Mouse (Mus musculus): ENCODE results near the gene Mrtfb. TPM values are rescaled to one million over a fixed set of nuclear protein-coding genes. Genes with fewer than 3 reads are reported as not detected.

Mrtfb gene
- polyA plus RNA-seq, 1 experiment from 2014 or later = 11.6 TPM

GRCm38 (mm10) chr16:13376947-13377486 is 120.7 kb downstream of the Mrtfb start:
- no peaks in the 10 kb centered on the region for H3K9me3 ChIP-seq (replicated peaks)
- H3K27ac ChIP-seq = no peak overlapping the region
- ATAC-seq = no peak
- no peak overlapping the region for H3K9ac ChIP-seq
- H3K4me3 ChIP-seq = no peak overlapping the region
- H3K4me2 ChIP-seq = no peak overlapping the region
- H3K4me1 ChIP-seq = peaks cover 1% of the 10 kb centered on the region
- WGBS = 91% methylated on average over 7 of the region's 7 CpGs
- no peaks in the 10 kb centered on the region for H3K36me3 ChIP-seq (ENCODE audit: poor library complexity, severe bottlenecking)
- H3K27me3 ChIP-seq = no peaks in the 10 kb centered on the region

- Histone ChIP-seq H3K4me1 (no peaks in the 10 kb centered on the region), H3K27ac (no peak overlapping the region), H3K9ac (no peak overlapping the region), H3K27me3 (no peaks in the 10 kb centered on the region), H3K4me3 (no peak overlapping the region), H3K9me3 (replicated peaks) (no peaks in the 10 kb centered on the region), H3K36me3 (ENCODE audit: poor library complexity, severe bottlenecking) (no peaks in the 10 kb centered on the region), H3K4me2 (no peak overlapping the region)
- ATAC-seq = no peak
- 94% methylated on average over 5 of the region's 5 CpGs for WGBS
Observed at GRCm38 (mm10) chr16:13378157-13378556, 121.9 kb downstream of the Mrtfb start.

GRCm38 (mm10) chr16:13379865-13380264 is 123.6 kb downstream of the Mrtfb start:
- H3K27ac ChIP-seq = no peak overlapping the region
- no peaks in the 10 kb centered on the region for H3K27me3 ChIP-seq
- H3K4me2 ChIP-seq = no peak overlapping the region
- 90% methylated on average over 2 of the region's 2 CpGs for WGBS
- H3K36me3 ChIP-seq (ENCODE audit: poor library complexity, severe bottlenecking) = peaks cover 9% of the 10 kb centered on the region; the same call in 1 of the 2 replicates
- H3K9me3 ChIP-seq (replicated peaks) = no peaks in the 10 kb centered on the region
- ATAC-seq = no peak
- no peak overlapping the region for H3K9ac ChIP-seq
- H3K4me3 ChIP-seq = no peak overlapping the region
- H3K4me1 ChIP-seq = no peaks in the 10 kb centered on the region

GRCm38 (mm10) chr16:13381771-13382170 is 125.5 kb downstream of the Mrtfb start:
- H3K4me1 ChIP-seq = no peaks in the 10 kb centered on the region
- 93% methylated on average over 2 of the region's 2 CpGs for whole genome bisulfite sequencing

GRCm38 (mm10) chr16:13387306-13387705 is 131.0 kb downstream of the Mrtfb start:
- H3K4me1 ChIP-seq = no peaks in the 10 kb centered on the region
- H3K27me3 ChIP-seq = no peaks in the 10 kb centered on the region
- H3K4me3 ChIP-seq = no peak overlapping the region
- no peak overlapping the region for H3K27ac ChIP-seq
- WGBS = 97% methylated on average over 4 of the region's 4 CpGs
- H3K4me2 ChIP-seq = no peak overlapping the region
- H3K36me3 ChIP-seq (ENCODE audit: poor library complexity, severe bottlenecking) = peaks cover 36% of the 10 kb centered on the region
- H3K9me3 ChIP-seq (replicated peaks) = no peaks in the 10 kb centered on the region
- no peak overlapping the region for H3K9ac ChIP-seq
- no peak for ATAC-seq

More at GRCm38 (mm10) chr16:13381771-13382170, 125.5 kb downstream of the Mrtfb start:
- Histone ChIP-seq H3K9me3 (replicated peaks) (no peaks in the 10 kb centered on the region), H3K9ac (no peak overlapping the region), H3K4me3 (no peak overlapping the region), H3K27me3 (no peaks in the 10 kb centered on the region), H3K36me3 (ENCODE audit: poor library complexity, severe bottlenecking) (peaks cover 28% of the 10 kb centered on the region), H3K27ac (no peak overlapping the region), H3K4me2 (no peak overlapping the region)
- ATAC-seq = no peak

GRCm38 (mm10) chr16:13400375-13400774 is 144.1 kb downstream of the Mrtfb start:
- no peak overlapping the region for H3K9ac ChIP-seq
- H3K4me3 ChIP-seq = no peak overlapping the region
- H3K4me2 ChIP-seq = no peak overlapping the region
- H3K9me3 ChIP-seq (replicated peaks) = no peaks in the 10 kb centered on the region
- no peak overlapping the region for H3K27ac ChIP-seq
- H3K27me3 ChIP-seq = no peaks in the 10 kb centered on the region
- ATAC-seq = no peak
- peaks cover 78% of the 10 kb centered on the region for H3K36me3 ChIP-seq (ENCODE audit: poor library complexity, severe bottlenecking)
- WGBS = 81% methylated on average over 2 of the region's 2 CpGs
- no peaks in the 10 kb centered on the region for H3K4me1 ChIP-seq

GRCm38 (mm10) chr16:13401591-13401990 is 145.3 kb downstream of the Mrtfb start:
- no peaks in the 10 kb centered on the region for H3K4me1 ChIP-seq
- H3K27me3 ChIP-seq = no peaks in the 10 kb centered on the region
- no peak overlapping the region for H3K9ac ChIP-seq
- H3K27ac ChIP-seq = no peak overlapping the region
- no peak overlapping the region for H3K4me2 ChIP-seq
- H3K36me3 ChIP-seq (ENCODE audit: poor library complexity, severe bottlenecking) = peaks cover 78% of the 10 kb centered on the region
- ATAC-seq = no peak
- H3K9me3 ChIP-seq (replicated peaks) = no peaks in the 10 kb centered on the region
- no peak overlapping the region for H3K4me3 ChIP-seq
- 86% methylated on average over 5 of the region's 5 CpGs for WGBS

GRCm38 (mm10) chr16:13404656-13405055 is 148.4 kb downstream of the Mrtfb start:
- no peaks in the 10 kb centered on the region for H3K27me3 ChIP-seq
- WGBS = 86% methylated on average over 6 of the region's 6 CpGs

GRCm38 (mm10) chr16:13405403-13405802 is 149.1 kb downstream of the Mrtfb start:
- no peak for ATAC-seq
- H3K27ac ChIP-seq = no peak overlapping the region

More at GRCm38 (mm10) chr16:13404656-13405055, 148.4 kb downstream of the Mrtfb start:
- no peak overlapping the region for H3K9ac ChIP-seq
- no peaks in the 10 kb centered on the region for H3K4me1 ChIP-seq
- no peak overlapping the region for H3K27ac ChIP-seq
- H3K4me3 ChIP-seq = no peak overlapping the region
- no peak overlapping the region for H3K4me2 ChIP-seq
- no peaks in the 10 kb centered on the region for H3K9me3 ChIP-seq (replicated peaks)
- H3K36me3 ChIP-seq (ENCODE audit: poor library complexity, severe bottlenecking) = peaks cover 59% of the 10 kb centered on the region
- ATAC-seq = no peak

GRCm38 (mm10) chr16:13409530-13410163 is 153.4 kb downstream of the Mrtfb start:
- ATAC-seq = peak; percentile 86
- Histone ChIP-seq H3K27ac (no peak overlapping the region), H3K36me3 (ENCODE audit: poor library complexity, severe bottlenecking) (peaks cover 45% of the 10 kb centered on the region), H3K4me3 (no peak overlapping the region), H3K9me3 (replicated peaks) (no peaks in the 10 kb centered on the region), H3K4me1 (no peaks in the 10 kb centered on the region), H3K27me3 (no peaks in the 10 kb centered on the region), H3K9ac (no peak overlapping the region), H3K4me2 (no peak overlapping the region)
- 74% methylated on average over 4 of the region's 4 CpGs for WGBS

More at GRCm38 (mm10) chr16:13405403-13405802, 149.1 kb downstream of the Mrtfb start:
- no peaks in the 10 kb centered on the region for H3K4me1 ChIP-seq
- H3K4me3 ChIP-seq = no peak overlapping the region
- no peaks in the 10 kb centered on the region for H3K9me3 ChIP-seq (replicated peaks)
- no peaks in the 10 kb centered on the region for H3K27me3 ChIP-seq
- no peak overlapping the region for H3K9ac ChIP-seq
- H3K4me2 ChIP-seq = no peak overlapping the region
- WGBS = 93% methylated on average over 2 of the region's 2 CpGs
- H3K36me3 ChIP-seq (ENCODE audit: poor library complexity, severe bottlenecking) = peaks cover 55% of the 10 kb centered on the region

GRCm38 (mm10) chr16:13410760-13411159 is 154.5 kb downstream of the Mrtfb start:
- 94% methylated on average over 2 of the region's 2 CpGs for WGBS
- H3K4me1 ChIP-seq = no peaks in the 10 kb centered on the region
- no peak for ATAC-seq
- H3K9ac ChIP-seq = no peak overlapping the region
- H3K27ac ChIP-seq = no peak overlapping the region
- peaks cover 34% of the 10 kb centered on the region for H3K36me3 ChIP-seq (ENCODE audit: poor library complexity, severe bottlenecking)
- no peaks in the 10 kb centered on the region for H3K27me3 ChIP-seq
- H3K4me2 ChIP-seq = no peak overlapping the region
- no peaks in the 10 kb centered on the region for H3K9me3 ChIP-seq (replicated peaks)
- H3K4me3 ChIP-seq = no peak overlapping the region

- Histone ChIP-seq H3K27ac (no peak overlapping the region), H3K36me3 (ENCODE audit: poor library complexity, severe bottlenecking) (peaks cover 28% of the 10 kb centered on the region), H3K9ac (no peak overlapping the region), H3K4me3 (no peak overlapping the region), H3K4me2 (no peak overlapping the region), H3K4me1 (no peaks in the 10 kb centered on the region), H3K27me3 (no peaks in the 10 kb centered on the region), H3K9me3 (replicated peaks) (no peaks in the 10 kb centered on the region)
- WGBS = 93% methylated on average over 4 of the region's 4 CpGs
- no peak for ATAC-seq
Observed at GRCm38 (mm10) chr16:13411531-13411930, 155.2 kb downstream of the Mrtfb start.

GRCm38 (mm10) chr16:13414566-13414965 is 158.3 kb downstream of the Mrtfb start:
- Histone ChIP-seq H3K4me2 (no peak overlapping the region), H3K9me3 (replicated peaks) (no peaks in the 10 kb centered on the region), H3K4me3 (no peak overlapping the region), H3K4me1 (no peaks in the 10 kb centered on the region), H3K36me3 (ENCODE audit: poor library complexity, severe bottlenecking) (peaks cover 25% of the 10 kb centered on the region), H3K27me3 (no peaks in the 10 kb centered on the region), H3K9ac (no peak overlapping the region), H3K27ac (no peak overlapping the region)
- ATAC-seq = no peak
- WGBS = 97% methylated on average over 7 of the region's 7 CpGs

Data from forebrain, embryonic 13.5 days (tissue).